Mouse (Mus musculus) brain, embryonic 14.5 days (tissue): ENCODE data around the gene Fam221b.

ENCODE experiments used
- CTCF ChIP-seq: fragments of 200-500 bp; IDR thresholded peaks from 2 replicates; pipeline ENCODE4 v1.5.1; 2012; ENCODE audit warnings: inconsistent platforms, mild to moderate bottlenecking, moderate library complexity, borderline replicate concordance; ENCODE audit not compliant: insufficient read depth, insufficient read length; ENCODE audit errors: extremely low read depth
- POLR2A ChIP-seq: fragments of 200-500 bp; IDR thresholded peaks from 2 replicates; pipeline ENCODE4 v1.6.1; 2012; ENCODE audit warnings: mild to moderate bottlenecking, inconsistent platforms, borderline replicate concordance; ENCODE audit not compliant: poor library complexity, insufficient read depth, insufficient read length, severe bottlenecking; ENCODE audit errors: extremely low read depth

- TF ChIP-seq POLR2A (no peak), CTCF (no peak)
Measured at GRCm38 (mm10) chr4:43612534-43612933, 56.4 kb downstream of the Fam221b start.
